Mouse (Mus musculus): ENCODE results near the gene Gm21721. TPM values are rescaled to one million over a fixed set of nuclear protein-coding genes. Genes with fewer than 3 reads are reported as not detected.
"Not testable (repeated sequence)": the region's sequence is repeated elsewhere in the genome, so short reads cannot be mapped to it uniquely, and the experiment has no call there.

Gm21721 gene
- not detected in 2 replicates for polyA plus RNA-seq (2012)

GRCm38 (mm10) chrY:9202090-9202489 lies at the start of gene Gm21721:
Gene Gm21721 (minus strand): TSS chrY:9202190.
- not testable (repeated sequence) for TF ChIP-seq GATA1 (IDR thresholded peaks at IDR 0.05; ENCODE audit: low read length)

Other genes starting within 250 kb of the Gm21721 start
- not detected in 2 replicates for gene Gm21292, start 68.3 kb downstream of the Gm21721 start, polyA plus RNA-seq (2012)
- gene Gm21812, start 145.0 kb upstream of the Gm21721 start, polyA plus RNA-seq (2012) = not detected in 2 replicates
- not detected in 2 replicates for gene Gm21874, start 214.0 kb upstream of the Gm21721 start, polyA plus RNA-seq (2012)